Mouse (Mus musculus): ENCODE measurements around the gene Fcho2. TPM values are rescaled to one million over a fixed set of nuclear protein-coding genes. Genes with fewer than 3 reads are reported as not detected.

Gene Fcho2
- total RNA-seq, 1 experiment = 13.6 TPM

DNA sequence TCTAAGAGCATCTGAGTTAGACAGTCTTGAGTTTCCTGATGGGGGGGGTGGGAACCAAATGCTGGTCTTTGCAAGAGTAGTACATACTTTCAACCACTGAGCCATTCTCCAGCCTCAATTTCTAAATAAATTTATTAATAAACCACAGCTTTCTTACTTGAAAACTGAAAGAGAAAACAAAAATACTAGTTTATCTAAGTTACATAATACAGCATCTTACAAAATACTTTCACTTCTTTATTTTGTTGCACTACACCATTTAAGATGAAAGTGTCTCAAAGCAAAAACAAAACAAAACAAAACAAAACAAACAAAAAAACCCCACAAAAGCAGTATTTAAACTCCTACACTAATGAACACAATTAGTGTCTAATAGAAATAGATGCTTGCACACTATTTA, 53.5 kb downstream of the Fcho2 start:
- H3K4me1 ChIP-seq (ENCODE audit: control insufficient read depth in 2 of 2, insufficient read depth in 2 of 2, low read length in 2 of 2, poor library complexity in 1 of 2) = no peaks in the 10 kb centered on the region
- H3K9ac ChIP-seq (ENCODE audit: insufficient read depth, low read depth, low read length, poor library complexity, severe bottlenecking) = no peak overlapping the region
- in situ Hi-C loops (cut with MboI; ENCODE audit: low sequenced_read_pairs in 2 of 2, unreplicated experiment in 2 of 2) = no loop called here
- TF ChIP-seq ZC3H11A (IDR thresholded peaks at IDR 0.05; ENCODE audit: borderline replicate concordance, low read depth, low read length) = no peak
- no peak for TF ChIP-seq HCFC1 (IDR thresholded peaks at IDR 0.05; ENCODE audit: borderline replicate concordance, insufficient read depth, low read length)
- TF ChIP-seq ZNF384 (IDR thresholded peaks at IDR 0.05; ENCODE audit: low read depth, low read length) = no peak
- no peak for TF ChIP-seq CHD2 (IDR thresholded peaks at IDR 0.05; ENCODE audit: low read depth, low read length)
- TF ChIP-seq MAFK (IDR thresholded peaks at IDR 0.05; ENCODE audit: insufficient read depth, low read depth, low read length) = no peak
- H3K9me3 ChIP-seq (ENCODE audit: control insufficient read depth, insufficient read depth, low read depth, low read length) = no peaks in the 10 kb centered on the region
- H3K36me3 ChIP-seq (ENCODE audit: control insufficient read depth, insufficient read depth, low read length, poor library complexity, severe bottlenecking) = no peaks in the 10 kb centered on the region
- H3K27ac ChIP-seq (ENCODE audit: insufficient read depth, low read depth, low read length, poor library complexity, severe bottlenecking) = no peak overlapping the region
- no peak overlapping the region for H3K4me3 ChIP-seq (ENCODE audit: insufficient read depth in 1 of 2, low read depth in 1 of 2, low read length in 2 of 2, poor library complexity in 1 of 2, severe bottlenecking in 1 of 2)
- DNase-seq (ENCODE audit: low read depth, low spot score) = no peak

DNA sequence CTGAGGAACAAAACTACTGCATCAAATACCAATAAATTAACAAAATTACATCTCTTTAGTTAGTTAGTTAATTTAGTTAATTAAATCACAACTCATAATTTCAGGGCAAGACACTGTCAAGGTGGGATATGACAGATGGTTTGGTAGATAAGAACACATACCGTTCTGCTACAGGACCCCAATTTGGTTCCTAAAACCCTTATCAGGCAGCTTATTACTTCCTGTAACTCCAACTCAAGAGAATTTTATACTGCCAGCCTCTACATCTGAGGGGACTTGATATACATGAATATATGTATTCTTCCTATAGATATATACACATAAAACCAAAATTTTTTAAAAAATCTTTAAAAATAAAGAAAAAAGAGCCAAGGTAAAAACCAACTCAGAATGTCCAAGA, 59.4 kb downstream of the Fcho2 start:
- H3K4me3 ChIP-seq (ENCODE audit: insufficient read depth in 1 of 2, low read depth in 1 of 2, low read length in 2 of 2, poor library complexity in 1 of 2, severe bottlenecking in 1 of 2) = no peak overlapping the region
- no peak overlapping the region for H3K27ac ChIP-seq (ENCODE audit: insufficient read depth, low read depth, low read length, poor library complexity, severe bottlenecking)
- no peak for TF ChIP-seq ZC3H11A (IDR thresholded peaks at IDR 0.05; ENCODE audit: borderline replicate concordance, low read depth, low read length)
- TF ChIP-seq ZNF384 (IDR thresholded peaks at IDR 0.05; ENCODE audit: low read depth, low read length) = no peak
- TF ChIP-seq CHD2 (IDR thresholded peaks at IDR 0.05; ENCODE audit: low read depth, low read length) = no peak
- TF ChIP-seq HCFC1 (IDR thresholded peaks at IDR 0.05; ENCODE audit: borderline replicate concordance, insufficient read depth, low read length) = no peak
- TF ChIP-seq MAFK (IDR thresholded peaks at IDR 0.05; ENCODE audit: insufficient read depth, low read depth, low read length) = no peak
- H3K9ac ChIP-seq (ENCODE audit: insufficient read depth, low read depth, low read length, poor library complexity, severe bottlenecking) = no peak overlapping the region
- H3K36me3 ChIP-seq (ENCODE audit: control insufficient read depth, insufficient read depth, low read length, poor library complexity, severe bottlenecking) = no peaks in the 10 kb centered on the region; the same call in 1 of the 2 replicates
- H3K4me1 ChIP-seq (ENCODE audit: control insufficient read depth in 2 of 2, insufficient read depth in 2 of 2, low read length in 2 of 2, poor library complexity in 1 of 2) = no peaks in the 10 kb centered on the region
- in situ Hi-C loops (cut with MboI; ENCODE audit: low sequenced_read_pairs in 2 of 2, unreplicated experiment in 2 of 2) = no loop called here
- no peak for DNase-seq (ENCODE audit: low read depth, low spot score)
- no peaks in the 10 kb centered on the region for H3K9me3 ChIP-seq (ENCODE audit: control insufficient read depth, insufficient read depth, low read depth, low read length)

DNA sequence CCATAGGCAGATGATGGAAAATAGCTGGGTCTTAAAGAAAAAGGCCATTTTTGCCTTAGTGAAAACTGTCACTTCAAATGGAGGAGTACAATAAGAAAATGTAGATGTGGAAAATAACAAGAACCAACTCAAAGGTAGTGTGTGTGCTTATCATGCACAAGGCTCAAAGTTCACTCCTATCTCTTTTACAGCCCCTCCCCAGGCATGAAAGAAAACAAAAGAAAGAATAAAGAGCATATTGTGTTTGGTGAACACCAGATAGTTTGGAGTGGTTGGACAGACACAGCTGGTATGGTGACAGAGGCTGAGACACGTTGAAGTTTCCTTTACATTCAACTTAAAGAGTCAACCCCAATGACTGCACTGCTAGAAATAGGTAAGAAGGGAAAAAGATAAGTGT, 70.6 kb downstream of the Fcho2 start:
- in situ Hi-C loops (cut with MboI; ENCODE audit: low sequenced_read_pairs in 2 of 2, unreplicated experiment in 2 of 2) = no loop called here
- no peaks in the 10 kb centered on the region for H3K9me3 ChIP-seq (ENCODE audit: control insufficient read depth, insufficient read depth, low read depth, low read length)
- no peak for DNase-seq (ENCODE audit: low read depth, low spot score)
- no peaks in the 10 kb centered on the region for H3K4me1 ChIP-seq (ENCODE audit: control insufficient read depth in 2 of 2, insufficient read depth in 2 of 2, low read length in 2 of 2, poor library complexity in 1 of 2)
- no peak overlapping the region for H3K9ac ChIP-seq (ENCODE audit: insufficient read depth, low read depth, low read length, poor library complexity, severe bottlenecking)
- no peak overlapping the region for H3K27ac ChIP-seq (ENCODE audit: insufficient read depth, low read depth, low read length, poor library complexity, severe bottlenecking)
- peaks cover 7% of the 10 kb centered on the region; the same call in 1 of the 2 replicates for H3K36me3 ChIP-seq (ENCODE audit: control insufficient read depth, insufficient read depth, low read length, poor library complexity, severe bottlenecking)
- no peak overlapping the region for H3K4me3 ChIP-seq (ENCODE audit: insufficient read depth in 1 of 2, low read depth in 1 of 2, low read length in 2 of 2, poor library complexity in 1 of 2, severe bottlenecking in 1 of 2)
- TF ChIP-seq ZC3H11A (IDR thresholded peaks at IDR 0.05; ENCODE audit: borderline replicate concordance, low read depth, low read length) = no peak
- no peak for TF ChIP-seq MAFK (IDR thresholded peaks at IDR 0.05; ENCODE audit: insufficient read depth, low read depth, low read length)
- no peak for TF ChIP-seq ZNF384 (IDR thresholded peaks at IDR 0.05; ENCODE audit: low read depth, low read length)
- TF ChIP-seq HCFC1 (IDR thresholded peaks at IDR 0.05; ENCODE audit: borderline replicate concordance, insufficient read depth, low read length) = no peak
- no peak for TF ChIP-seq CHD2 (IDR thresholded peaks at IDR 0.05; ENCODE audit: low read depth, low read length)

GRCm38 (mm10) chr13:98743829-98744228, 71.4 kb downstream of the Fcho2 start:
- peaks cover 7% of the 10 kb centered on the region; the same call in 1 of the 2 replicates for H3K36me3 ChIP-seq (ENCODE audit: control insufficient read depth, insufficient read depth, low read length, poor library complexity, severe bottlenecking)

GRCm38 (mm10) chr13:98743214-98743613, 72.0 kb downstream of the Fcho2 start:
- H3K4me1 ChIP-seq (ENCODE audit: control insufficient read depth in 2 of 2, insufficient read depth in 2 of 2, low read length in 2 of 2, poor library complexity in 1 of 2) = no peaks in the 10 kb centered on the region
- in situ Hi-C loops (cut with MboI; ENCODE audit: low sequenced_read_pairs in 2 of 2, unreplicated experiment in 2 of 2) = no loop called here
- no peaks in the 10 kb centered on the region for H3K9me3 ChIP-seq (ENCODE audit: control insufficient read depth, insufficient read depth, low read depth, low read length)
- H3K4me3 ChIP-seq (ENCODE audit: insufficient read depth in 1 of 2, low read depth in 1 of 2, low read length in 2 of 2, poor library complexity in 1 of 2, severe bottlenecking in 1 of 2) = no peak overlapping the region
- no peak for DNase-seq (ENCODE audit: low read depth, low spot score)
- H3K27ac ChIP-seq (ENCODE audit: insufficient read depth, low read depth, low read length, poor library complexity, severe bottlenecking) = no peak overlapping the region
- peaks cover 7% of the 10 kb centered on the region; the same call in 1 of the 2 replicates for H3K36me3 ChIP-seq (ENCODE audit: control insufficient read depth, insufficient read depth, low read length, poor library complexity, severe bottlenecking)
- H3K9ac ChIP-seq (ENCODE audit: insufficient read depth, low read depth, low read length, poor library complexity, severe bottlenecking) = no peak overlapping the region
- TF ChIP-seq MAFK (IDR thresholded peaks at IDR 0.05; ENCODE audit: insufficient read depth, low read depth, low read length) (no peak), ZC3H11A (IDR thresholded peaks at IDR 0.05; ENCODE audit: borderline replicate concordance, low read depth, low read length) (no peak), CHD2 (IDR thresholded peaks at IDR 0.05; ENCODE audit: low read depth, low read length) (no peak), ZNF384 (IDR thresholded peaks at IDR 0.05; ENCODE audit: low read depth, low read length) (no peak), HCFC1 (IDR thresholded peaks at IDR 0.05; ENCODE audit: borderline replicate concordance, insufficient read depth, low read length) (no peak)

More at GRCm38 (mm10) chr13:98743829-98744228, 71.4 kb downstream of the Fcho2 start:
- TF ChIP-seq ZNF384 (IDR thresholded peaks at IDR 0.05; ENCODE audit: low read depth, low read length) = no peak
- TF ChIP-seq HCFC1 (IDR thresholded peaks at IDR 0.05; ENCODE audit: borderline replicate concordance, insufficient read depth, low read length) = no peak
- no peak for TF ChIP-seq CHD2 (IDR thresholded peaks at IDR 0.05; ENCODE audit: low read depth, low read length)
- no peak for TF ChIP-seq ZC3H11A (IDR thresholded peaks at IDR 0.05; ENCODE audit: borderline replicate concordance, low read depth, low read length)
- in situ Hi-C loops (cut with MboI; ENCODE audit: low sequenced_read_pairs in 2 of 2, unreplicated experiment in 2 of 2) = no loop called here
- DNase-seq (ENCODE audit: low read depth, low spot score) = no peak
- Histone ChIP-seq H3K4me3 (ENCODE audit: insufficient read depth in 1 of 2, low read depth in 1 of 2, low read length in 2 of 2, poor library complexity in 1 of 2, severe bottlenecking in 1 of 2) (no peak overlapping the region), H3K4me1 (ENCODE audit: control insufficient read depth in 2 of 2, insufficient read depth in 2 of 2, low read length in 2 of 2, poor library complexity in 1 of 2) (no peaks in the 10 kb centered on the region), H3K27ac (ENCODE audit: insufficient read depth, low read depth, low read length, poor library complexity, severe bottlenecking) (no peak overlapping the region), H3K9ac (ENCODE audit: insufficient read depth, low read depth, low read length, poor library complexity, severe bottlenecking) (no peak overlapping the region), H3K9me3 (ENCODE audit: control insufficient read depth, insufficient read depth, low read depth, low read length) (no peaks in the 10 kb centered on the region)

Data from ES-E14 (cell line).